Mouse (Mus musculus) embryo, embryonic 10.5 days (tissue): ENCODE measurements around the gene Ccdc86.

Experiments
- DNase-seq: peaks from one replicate; pipeline ENCODE4 v3.0.0-alpha.2; 2015; ENCODE audit warnings: low spot score

The Ccdc86 gene

DNA sequence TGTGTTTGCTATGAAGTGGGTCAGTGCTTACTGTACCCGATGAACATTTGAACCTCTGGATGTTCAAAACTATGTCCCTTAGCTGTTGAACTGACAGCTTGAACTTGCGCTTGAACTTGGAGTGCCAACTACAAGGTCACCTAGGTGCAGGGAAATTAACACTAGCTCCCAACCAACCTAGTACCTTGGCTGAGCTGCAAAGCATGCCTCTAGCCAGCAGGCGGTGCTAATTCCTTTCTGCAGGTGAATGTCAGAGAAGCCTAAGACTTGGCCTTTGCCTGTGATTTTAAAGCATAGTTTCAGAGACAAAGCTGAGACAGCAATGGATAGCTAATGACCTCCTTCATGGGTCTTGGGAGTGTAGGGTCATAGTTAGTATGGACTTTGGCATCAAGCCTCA lies 41.2 kb downstream of the Ccdc86 start:
- DNase-seq, result peak; percentile 68

DNA sequence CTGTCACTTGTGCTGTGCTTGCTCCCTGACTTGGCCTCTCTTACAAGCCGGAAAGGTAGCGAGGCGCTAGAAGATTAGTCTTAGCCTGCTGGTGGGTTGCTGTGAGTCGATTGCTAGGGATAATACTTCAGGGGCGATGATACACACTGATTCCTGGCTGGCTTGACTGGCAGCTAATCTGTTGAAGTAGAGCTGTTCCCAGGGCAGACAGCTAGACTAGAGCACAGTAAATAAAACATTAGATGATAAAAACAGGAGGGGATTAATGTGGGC lies 43.4 kb downstream of the Ccdc86 start:
- DNase-seq, result no peak

DNA sequence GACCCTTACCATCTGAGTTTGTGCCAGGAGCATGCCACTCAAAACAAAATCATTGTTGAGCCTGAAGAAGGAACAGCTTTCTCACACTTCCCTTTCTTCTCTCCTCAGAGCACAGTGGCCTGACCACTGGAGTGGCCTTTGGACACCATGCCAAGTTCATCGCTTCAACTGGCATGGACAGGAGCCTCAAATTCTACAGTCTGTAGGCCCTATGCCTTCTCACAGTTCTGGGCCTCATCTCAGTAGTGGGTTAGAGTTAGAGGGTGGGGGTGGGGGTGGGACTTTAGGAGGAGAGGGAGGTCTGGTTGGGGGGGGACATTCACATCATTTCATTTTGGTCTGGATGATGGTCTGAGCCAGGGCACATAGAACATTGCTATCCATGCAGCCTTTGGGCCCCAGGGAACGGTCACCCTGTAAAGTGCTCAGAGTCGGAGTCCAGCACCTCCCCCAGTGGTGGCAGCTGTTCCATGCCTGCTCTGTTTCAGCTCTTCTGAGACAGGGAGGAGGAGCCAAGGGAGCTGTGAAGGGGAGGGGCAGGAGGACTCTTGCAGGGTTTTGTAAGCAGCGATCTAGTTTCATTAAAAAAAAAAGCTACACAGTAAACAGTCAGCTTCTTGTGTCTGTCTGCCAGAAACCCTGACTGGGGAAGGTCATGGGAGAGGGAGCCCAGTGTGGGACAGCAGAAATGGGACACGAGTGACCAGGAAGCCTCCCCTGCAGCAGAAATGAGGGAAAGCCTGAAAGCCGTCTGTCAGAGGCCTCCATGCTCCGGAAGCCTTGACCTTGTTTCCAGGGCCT lies 43.9 kb downstream of the Ccdc86 start:
- no peak for DNase-seq

DNA sequence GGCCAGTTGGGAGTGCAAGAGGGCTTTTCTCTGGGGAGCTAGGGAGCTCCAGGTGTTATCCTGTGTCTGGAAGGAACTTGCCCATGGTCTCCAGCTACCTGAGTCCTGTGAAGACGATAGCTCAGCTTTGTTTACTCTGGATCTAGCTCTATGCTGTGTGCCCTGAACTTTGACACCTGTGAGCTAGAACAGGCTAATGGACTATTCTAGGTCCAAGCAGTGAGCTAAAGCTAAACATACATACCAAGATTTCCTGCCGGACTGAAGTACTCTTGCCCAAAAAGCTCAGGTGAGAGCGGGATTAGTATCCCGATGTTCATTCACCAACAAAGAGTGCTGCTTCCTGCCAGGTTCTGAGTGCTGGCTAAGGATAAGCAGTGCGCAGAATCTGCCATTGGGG lies 44.6 kb downstream of the Ccdc86 start:
- DNase-seq, result no peak

DNA sequence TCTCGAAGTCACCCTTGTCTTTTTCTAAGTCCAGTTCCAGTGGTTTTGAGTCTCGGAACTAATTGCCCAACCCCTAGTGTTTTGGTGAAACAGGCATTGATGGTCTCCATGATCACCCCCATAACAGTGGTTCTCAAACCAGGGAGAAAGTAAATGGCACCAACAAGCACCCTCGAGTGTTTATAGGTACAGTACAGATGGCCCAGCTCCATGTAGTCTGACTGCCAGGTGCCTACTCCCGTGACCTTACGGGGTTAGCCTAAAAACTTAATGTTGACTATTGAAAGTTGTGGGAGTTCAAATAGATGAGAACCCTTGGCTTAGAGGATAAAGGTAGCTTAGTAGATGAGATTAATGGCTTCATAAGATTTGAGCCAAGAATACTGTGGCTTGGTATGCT lies 48.0 kb downstream of the Ccdc86 start:
- DNase-seq, result no peak

DNA sequence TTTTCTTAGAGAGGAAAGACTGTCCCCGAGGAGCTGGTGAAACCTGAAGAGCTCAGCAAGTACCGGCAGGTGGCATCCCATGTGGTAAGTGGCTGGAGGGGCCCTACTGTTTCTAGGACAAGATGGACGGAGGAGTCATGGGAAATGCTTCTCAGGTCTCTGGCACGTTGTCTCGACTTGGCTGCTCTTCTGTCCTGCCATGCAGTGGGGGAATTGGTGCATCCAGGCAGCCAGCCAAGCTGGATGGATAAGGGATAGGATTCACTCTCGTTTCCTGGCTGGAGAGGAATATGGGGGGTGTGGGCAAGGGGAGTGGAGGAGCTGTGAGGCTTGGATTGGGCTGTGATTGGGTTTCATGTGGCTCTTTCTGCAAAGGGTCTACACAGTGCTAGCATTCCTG lies 48.8 kb downstream of the Ccdc86 start:
- DNase-seq, result no peak

DNA sequence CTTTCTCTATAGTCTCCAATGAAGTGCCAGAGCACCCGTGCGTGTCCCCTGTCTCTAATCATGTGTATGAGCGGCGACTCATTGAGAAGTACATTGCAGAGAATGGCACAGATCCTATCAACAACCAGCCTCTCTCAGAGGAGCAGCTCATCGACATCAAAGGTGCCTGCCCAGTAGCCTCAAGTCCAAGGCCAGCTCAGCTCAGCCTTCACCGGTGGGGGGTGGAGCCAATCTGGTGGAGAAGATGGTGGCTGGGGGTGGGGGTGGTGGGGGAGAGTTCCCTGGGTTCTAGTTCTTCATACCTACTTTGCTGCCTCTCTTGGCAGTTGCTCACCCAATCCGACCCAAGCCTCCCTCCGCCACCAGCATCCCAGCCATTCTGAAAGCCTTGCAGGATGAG lies 51.6 kb downstream of the Ccdc86 start:
- no peak for DNase-seq

DNA sequence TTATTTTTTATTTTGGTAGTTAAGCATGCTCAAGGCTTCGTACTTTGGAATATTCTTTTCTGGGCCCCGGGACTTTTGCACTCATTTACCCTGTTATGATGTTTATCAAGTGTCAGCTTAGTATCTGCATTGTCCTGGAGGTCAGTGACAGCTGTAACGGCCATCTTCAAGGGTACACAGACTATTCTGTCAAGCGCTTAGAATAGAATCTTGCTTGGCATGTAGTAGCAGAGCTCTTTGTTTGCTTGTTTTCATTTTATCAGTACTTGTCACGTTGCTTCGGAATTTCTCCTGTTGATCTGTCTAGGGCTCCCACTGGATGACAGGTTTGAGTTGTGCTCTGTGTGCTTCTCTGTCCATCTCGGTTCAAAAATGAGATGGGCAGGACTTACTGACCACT lies 52.2 kb downstream of the Ccdc86 start:
- DNase-seq, result no peak

DNA sequence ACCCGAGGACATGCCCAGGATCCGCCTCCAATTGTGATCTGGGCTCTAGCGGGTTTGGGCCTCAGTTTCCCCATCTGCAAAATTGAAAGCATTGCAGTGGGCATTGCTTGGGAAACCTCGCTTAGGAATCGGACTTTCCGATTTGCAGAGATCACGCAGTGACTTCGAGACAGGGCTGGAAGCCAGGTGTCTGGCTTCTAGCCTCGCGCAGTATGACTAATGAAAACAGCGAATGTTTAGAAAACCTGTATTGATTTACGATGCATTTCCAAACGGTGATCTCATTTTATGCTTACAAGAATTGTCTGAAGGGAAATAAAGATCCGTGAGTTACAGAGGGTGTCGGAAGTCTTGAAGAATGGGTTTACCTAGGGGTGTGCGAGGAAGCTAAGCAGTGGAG lies 53.4 kb downstream of the Ccdc86 start:
- no peak for DNase-seq

DNA sequence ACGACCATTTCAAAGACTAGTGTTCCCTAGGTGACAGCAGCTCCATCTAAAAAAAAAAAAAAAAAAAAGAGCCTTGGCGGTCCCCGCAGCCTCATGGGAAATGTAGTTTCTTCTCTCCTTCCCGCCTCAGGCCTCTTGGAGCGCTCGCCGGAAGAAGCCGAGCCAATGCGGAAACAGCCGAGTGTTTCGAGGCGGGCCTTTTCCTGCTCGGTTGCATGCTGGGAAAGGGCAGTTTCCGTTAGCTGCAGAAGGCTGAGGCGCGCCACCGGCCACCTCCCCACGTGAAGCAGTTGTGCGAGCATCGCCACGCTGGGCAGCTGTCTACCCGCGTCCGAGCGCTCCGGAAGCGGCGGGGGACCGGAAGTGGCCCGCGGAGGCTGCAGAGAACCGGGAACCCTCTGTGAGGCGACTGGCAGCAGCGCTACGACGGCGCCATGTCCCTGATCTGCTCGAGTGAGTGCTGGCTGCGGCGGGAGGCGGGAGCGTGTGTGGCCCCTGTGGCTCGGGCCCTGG lies 54.0 kb downstream of the Ccdc86 start, which contains the start of gene Prpf19:
TSS of gene Prpf19 (plus strand) at position 216 of the 513 bp plus-strand sequence.
- DNase-seq, result peak; percentile 99

DNA sequence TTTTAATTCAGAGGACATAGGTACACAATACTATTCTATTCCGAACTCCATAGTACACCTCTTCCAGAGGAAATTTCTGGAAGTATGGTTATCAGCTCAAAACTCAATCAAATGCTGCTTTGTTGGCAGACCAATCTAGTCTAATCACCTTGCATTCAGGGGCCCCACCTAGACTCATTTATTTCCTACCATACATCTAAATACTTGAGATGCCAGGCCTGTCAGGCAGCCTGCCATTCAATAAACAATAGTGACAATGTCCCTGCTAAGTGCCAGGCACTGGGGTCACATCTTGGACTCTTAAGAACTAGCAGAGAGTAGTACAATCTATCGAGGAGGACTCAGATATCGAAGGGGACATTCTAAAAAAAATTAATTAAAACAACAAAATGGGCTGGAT lies 56.9 kb downstream of the Ccdc86 start:
- no peak for DNase-seq
